Mouse (Mus musculus): ENCODE data around the gene Slc16a14. TPM values are rescaled to one million over a fixed set of nuclear protein-coding genes. Genes with fewer than 3 reads are reported as not detected.
"Not testable (repeated sequence)": the region's sequence is repeated elsewhere in the genome, so short reads cannot be mapped to it uniquely, and the experiment has no call there.

Gene Slc16a14
- total RNA-seq (2021) = under 1 TPM in 1 of 2 experiments, not detected in 1; 0.16 TPM
- long read RNA-seq, experiment 1 = 0 reads
- long read RNA-seq, experiment 2 = 0 reads

DNA sequence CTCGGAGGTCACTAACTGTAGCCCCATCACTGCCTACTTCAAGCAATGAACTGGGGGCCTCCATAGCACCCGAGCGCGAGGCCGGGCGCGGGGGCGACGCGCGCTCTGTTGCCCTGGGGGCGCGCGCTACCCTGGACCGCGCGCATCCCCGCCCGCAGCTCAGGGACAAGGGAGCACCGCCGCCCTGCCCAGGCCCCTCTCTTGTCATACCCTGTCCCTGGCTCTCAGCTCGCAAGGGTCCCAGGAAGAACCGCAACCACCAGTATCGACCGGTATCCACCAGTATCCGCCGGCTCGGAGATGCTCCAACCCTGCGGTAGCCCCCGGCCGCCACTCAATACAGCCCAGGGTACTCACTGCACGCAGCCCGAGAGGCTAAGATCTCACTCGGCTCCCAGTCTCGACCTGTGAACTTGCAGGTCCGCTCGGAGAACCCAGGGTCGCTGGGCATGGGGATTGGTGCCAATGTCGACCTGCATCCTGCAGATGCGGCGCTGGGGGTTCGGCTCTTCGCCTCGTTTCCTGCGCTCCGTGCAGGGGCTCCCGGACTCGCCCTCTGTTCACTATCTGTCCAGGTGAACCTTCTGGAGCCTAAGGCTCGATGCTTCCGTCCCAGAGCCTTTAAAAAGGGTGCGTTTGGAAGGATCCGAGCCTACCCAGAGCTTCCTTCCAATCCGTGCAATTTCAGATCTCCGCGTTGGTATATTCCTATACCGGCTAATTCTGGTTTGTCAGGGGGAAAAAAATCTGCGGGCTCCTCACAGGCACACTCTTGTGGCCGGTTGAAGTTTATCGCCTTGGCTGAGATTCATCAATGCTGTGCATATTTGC lies at the start of gene Slc16a14:
TSS of gene Slc16a14 (minus strand) at position 632 of the 831 bp plus-strand sequence.
- DNase-seq = no peak

DNA sequence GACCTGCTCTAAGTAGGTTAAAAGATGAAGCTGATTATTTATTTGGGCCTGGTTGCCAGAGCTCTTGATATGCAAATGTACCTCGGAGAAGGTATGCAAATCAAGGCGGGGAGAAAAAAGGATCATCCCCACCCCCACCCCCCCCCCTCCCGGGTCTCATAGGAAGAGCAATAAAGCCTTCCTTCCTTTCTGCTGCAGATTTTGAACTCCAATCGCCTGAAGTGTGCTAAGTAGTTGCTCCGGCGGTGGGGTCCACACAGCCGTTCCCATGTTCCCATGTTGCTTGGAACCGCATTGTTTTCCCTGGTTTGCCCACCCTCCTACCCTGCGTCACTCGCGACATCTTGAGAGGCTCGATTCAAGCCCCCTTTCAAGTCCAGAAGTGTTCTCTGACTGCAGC lies 26.8 kb upstream of the Slc16a14 start:
- DNase-seq = not testable (repeated sequence)

DNA sequence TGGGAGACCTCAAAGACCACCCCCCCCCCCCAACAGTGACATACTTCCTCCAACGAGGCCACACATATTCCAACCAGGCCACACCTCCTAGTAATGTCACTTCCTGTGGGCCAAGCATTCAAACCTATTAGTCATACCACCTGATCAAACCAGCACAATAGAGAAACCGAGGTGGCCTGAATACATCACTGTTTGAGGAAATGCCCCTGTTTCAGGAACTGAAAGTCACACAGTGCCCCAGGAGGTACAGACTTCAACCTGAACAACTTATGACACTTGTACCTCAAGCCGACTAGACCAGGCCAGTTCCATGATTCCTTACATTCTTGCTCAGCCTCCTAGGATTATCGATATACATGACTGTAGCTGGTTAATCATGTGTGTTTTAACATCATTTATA lies 22.8 kb upstream of the Slc16a14 start:
- DNase-seq = not testable (repeated sequence)

DNA sequence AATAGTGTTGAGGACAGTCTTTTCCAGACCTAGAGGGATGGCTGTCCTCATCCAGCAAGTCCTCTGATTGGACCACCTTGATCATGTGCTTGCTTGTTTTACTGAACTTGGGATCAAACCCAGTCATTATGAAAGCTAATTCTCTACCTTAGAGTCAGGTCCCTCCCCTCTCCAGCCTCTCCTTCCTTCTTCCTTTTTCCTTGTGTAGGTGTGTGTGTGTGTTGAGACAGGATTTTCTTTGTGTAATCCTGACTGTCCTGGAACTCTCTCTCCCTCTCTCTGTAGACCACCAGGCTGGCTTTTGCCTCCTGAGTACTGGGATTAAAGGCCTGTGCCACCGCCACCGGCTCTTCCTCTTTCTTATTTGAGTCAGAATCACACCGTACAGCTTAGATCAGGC lies 21.8 kb upstream of the Slc16a14 start:
- not testable (repeated sequence) for DNase-seq

DNA sequence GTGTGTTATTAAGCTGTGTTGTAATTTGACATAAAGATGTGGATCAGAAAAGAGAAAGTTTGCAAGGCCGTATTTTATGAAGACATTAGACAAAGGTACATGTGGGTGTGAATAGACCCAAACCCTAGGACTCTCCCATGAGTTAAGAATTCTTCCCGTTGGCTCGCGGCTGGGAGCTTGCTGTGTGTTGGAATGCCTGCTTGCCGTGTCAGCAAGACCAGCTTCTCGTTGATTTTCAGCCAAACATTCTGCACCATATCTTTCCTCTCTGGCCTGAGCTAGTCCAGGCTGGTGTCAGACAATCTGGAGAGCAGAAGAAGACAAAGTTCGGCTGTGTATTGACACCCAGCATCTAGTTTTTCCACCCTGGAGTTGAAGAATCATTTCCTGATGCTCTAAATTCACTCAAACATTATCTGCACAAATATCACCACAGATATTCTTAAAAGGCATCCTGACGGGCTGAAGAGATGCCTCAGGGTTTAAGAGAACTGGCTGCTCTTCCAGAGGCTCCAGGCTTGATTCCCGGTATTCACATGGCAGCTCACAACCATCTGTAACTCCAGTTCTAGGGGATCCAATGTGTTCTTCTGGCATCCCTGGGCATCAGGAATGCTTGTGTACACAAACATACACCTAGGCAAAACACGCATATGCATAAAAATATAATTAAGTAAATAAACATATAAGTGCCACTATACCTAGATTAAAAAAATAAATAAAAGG lies 17.7 kb upstream of the Slc16a14 start:
- DNase-seq = no peak

DNA sequence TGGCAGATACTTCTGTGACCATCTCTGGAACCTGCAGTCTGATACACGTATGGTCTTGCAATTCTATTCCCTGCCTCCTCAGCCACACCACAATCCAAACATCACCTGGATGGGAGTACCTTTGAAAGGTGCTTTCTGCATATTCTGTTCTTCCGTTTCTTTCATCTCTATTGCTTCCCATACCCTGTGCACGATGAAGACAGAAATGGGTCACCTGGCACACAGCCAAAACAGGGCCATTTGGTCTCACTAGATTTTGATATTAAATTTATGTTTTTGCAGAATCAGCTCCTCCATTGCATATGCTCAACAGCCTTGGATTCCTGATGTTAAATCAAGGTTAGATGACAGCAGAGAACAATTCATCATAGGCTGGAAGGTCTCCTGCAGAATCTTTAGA lies 16.6 kb upstream of the Slc16a14 start:
- DNase-seq = no peak

DNA sequence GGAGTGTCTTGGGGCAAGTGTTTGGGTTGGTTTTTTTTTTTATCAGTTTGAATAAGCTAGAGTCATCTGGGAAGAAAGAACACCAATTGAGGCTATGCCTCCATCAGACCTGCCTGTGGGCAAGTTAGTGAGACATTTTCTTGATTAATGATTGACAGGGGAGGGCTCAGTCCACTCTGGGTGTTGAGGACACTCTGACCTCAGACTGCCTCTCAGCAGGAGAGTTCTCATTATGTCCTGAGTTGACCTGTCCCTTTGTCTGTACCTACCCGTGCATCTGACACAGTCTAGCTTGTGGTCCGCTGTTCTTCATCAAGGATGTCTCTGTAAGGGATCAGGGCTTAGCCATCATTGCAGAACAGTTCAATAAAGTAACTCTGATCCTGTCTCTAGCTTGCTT lies 12.5 kb upstream of the Slc16a14 start:
- no peak for DNase-seq

DNA sequence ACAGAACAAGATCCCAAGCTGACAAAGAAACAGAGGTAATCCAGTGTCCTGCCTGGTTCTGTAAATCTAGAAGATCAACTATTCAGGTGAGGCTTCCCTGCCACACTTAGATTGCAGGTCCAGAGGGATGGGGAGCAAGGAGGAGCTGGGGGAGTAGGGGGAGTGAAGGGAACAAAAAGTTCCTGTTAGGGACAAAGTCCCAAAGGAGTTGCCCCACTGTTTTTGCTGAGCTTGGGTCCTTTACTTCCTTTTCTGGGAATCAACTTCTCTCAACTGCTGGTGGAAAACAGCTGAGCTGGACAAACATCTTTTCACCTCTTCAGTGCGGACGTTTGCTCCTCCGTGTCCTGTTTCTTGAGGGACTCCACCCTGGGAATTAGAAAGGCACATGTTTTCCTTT lies 11.0 kb upstream of the Slc16a14 start:
- no peak for DNase-seq

DNA sequence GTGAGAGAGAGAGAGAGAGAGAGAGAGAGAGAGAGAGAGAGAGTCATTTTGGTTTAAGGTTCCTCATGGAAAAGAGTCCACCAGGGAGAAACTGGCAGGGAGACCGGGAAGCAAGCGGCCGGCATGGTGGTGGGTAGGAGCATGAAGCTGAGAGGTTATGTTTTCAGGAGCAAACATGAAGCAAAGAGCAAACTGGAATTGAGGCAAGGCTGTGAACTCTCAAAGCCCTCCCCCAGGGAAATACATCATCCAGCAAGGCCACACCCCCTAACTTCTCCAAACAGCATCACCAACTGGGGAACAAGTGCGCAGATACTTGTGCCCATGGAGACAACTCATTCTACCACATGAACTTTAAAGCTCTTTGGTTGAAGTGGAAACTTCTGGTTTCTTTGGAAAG lies 8.6 kb upstream of the Slc16a14 start:
- no peak for DNase-seq

DNA sequence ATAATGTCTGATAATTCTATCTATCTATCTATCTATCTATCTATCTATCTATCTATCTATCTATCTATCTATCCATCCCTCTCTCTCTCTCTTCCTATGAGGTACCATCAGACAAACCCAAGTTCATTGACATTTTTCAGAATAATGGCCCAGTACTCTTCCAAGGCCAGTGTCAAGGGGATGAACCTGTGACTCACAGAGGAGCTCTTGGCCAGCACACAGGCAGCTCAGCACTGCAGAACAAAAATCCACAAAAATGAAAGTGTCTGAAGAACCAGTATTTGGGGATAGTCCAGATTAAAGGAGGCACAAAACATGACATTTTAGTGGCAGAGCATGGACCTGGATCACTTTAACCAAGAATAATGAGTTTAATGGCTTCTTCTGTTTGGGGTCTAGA lies 7.7 kb upstream of the Slc16a14 start:
- DNase-seq = no peak

DNA sequence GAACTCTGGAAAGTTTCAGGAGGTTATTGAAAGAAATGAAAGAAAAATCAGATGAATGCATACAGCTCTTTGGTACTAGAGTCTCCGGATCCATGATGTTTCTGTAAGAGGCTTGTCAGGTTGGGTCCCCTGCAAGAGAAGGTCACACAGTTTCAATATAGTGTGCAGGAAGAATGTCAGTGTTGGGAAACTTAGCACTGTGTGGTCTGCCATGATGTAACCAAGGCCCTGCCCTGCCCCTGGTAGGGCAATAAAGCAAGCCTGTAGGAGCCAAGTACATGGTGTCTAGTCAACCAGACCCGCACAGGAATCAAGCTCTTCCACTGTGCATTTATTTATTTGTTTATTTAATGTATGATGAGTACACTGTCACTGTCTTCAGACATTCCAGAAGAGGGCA lies 5.4 kb upstream of the Slc16a14 start:
- DNase-seq = no peak

DNA sequence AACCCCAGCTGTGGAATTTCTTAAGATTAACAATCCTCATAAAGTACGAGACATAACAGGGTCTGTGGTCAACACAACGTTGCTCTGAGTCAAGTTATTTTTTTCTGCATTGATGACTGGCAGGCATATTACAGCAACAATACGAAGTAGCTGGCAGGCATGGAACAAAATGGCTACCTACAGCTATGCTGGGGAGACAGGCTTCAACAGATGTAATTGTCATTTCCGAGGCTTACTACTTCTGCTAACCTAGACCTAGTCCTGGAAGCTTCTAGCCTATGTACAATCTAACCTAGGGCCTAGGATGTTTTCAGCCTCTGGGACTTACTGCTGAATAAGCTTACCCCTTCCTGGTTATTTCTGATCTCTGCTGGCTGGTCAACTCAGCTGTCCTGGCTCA lies 4.5 kb upstream of the Slc16a14 start:
- DNase-seq = no peak

DNA sequence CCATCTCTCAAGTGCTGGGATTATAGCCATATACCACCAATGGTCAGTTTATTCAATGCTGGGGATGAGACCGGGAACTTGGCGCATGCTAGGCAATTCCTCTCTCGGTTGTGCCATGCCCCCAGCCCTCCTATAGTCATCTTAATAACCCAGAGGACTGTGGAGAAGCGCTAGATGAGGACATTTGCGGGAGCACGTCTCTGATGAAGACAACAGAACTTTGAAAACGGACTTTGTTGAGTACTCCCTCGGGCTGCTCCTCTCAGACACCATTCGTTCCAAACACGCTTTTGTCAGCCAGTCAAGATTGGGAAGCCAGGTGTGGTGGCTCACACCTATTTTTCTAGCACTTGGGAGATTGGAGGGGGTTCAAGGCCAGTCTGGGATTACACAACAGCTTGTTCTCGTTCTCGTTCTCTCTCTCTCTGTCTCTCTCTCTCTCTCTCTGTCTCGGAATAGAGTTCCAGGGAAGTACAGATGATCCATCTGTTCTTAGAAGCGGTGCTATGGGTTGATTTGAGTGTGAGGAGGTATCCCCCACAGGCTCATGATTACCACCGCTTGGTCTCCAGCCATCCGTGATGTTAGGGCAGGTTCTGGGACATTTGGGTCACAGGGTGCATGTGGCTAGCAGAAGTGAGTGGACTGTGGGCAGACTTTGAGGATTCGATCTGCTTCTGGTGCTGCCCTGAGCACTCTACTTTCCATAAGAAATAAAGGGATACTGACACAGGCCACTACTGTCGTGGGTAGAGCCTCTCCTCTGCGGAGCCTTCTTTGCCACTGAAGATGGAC lies 2.0 kb upstream of the Slc16a14 start:
- no peak for DNase-seq

DNA sequence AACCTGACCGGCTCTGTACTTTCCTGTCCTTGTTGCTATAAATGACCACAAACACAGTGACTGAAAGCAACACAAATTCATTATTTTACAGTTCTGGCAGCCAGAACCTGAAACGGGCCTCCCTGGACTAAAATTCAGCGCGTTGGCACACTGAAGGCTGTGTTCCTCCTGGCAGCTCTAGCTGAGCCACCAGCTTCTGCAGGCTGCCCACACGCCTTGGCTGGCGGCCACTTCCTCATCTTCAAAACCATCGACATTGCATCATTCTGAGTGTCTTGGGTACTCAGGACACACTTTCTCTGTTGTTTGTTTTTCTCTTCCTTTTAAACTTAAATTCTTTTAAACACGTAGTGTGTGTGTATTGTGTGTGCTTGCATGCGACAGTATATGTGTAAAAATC lies 734 bp upstream of the Slc16a14 start:
- peak; percentile 12 for DNase-seq

DNA sequence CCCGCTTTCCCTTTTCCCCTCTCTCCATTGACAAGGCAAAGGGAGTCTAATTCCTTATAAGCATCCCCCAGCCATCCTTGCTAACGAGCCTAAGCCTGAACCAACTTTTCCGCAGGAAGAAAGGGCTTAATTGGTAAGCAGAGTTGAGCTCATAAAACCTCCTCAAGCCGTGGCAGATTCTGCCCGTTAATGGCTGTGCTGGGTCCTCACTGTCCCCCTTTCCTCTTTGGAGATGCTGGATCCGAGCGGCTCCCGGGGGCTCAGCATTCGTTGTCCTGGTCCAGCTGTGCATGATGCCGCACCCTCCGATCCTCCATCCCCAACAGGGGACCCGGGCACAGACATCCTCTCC lies 807 bp downstream of the Slc16a14 start:
- no peak for DNase-seq

DNA sequence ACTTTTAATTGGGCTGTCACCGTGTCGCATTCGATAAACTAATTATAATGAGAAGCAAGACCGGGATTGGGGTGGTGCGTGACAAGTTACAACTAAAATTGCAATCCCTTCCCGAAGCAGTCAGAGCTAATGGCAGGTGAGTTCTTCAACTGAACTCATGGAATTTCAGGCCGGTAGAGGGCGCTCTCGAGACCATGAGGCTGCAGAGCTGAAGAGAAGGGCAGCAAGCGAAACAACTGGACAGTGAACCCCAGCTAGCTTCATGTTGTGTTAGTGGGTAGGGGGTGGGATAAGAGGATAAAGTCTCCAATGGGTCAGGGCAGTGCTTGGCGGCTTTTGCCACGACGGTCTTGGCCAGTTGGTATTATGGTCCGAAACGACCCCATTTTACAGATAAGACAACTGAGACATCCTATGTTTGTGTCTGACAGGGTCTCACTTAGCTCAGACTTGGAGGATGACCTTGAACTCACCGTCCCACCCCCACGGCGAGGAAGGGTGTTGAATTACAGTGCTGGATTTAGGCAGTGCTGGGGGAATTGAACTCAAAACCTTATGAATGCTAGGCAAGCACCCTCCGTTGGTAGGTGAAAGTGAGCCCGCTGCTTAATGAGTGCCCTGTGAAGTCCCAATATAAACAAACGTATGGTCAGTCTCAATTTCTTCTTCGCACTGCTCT lies 1.3 kb downstream of the Slc16a14 start:
- peak; percentile 16 for DNase-seq

DNA sequence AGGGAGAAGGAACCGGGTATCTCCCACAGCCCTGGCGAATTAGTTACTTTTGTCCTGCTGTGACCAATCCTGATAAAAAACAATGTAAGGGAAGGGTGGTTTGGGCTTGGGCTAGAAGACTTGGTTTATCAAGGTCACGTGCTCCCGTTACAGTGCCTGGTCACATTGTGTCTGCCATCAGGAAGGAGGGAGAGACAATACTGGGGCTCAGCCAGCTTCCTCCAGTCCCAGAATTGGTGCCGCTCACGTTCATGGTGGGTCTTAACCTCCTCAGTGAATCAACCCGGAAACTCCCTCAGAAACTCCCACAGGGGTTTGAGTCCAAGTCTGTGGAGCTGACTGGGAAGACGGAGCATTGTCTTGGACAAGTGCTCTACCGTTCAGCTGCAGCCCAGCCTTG lies 9.3 kb downstream of the Slc16a14 start:
- no peak for DNase-seq

DNA sequence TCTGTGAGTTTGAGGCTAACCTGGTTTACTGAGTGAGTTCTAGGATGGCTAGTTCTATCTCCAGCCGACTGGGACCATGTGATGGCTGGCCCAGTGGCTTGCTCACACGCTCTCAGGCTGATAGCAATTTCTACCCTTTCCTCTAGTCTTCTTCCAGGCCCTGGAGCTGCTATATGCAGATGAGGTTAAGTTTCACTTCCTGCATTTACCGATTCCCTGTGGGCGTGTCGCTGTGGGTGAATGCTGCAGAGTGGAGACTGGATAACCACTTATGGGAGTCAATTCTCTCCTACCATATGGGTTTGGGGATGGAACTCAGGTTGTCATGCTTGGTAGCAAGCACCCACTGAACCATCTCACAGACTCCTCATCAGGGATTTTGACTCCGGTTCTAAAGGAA lies 10.8 kb downstream of the Slc16a14 start:
- DNase-seq = no peak

DNA sequence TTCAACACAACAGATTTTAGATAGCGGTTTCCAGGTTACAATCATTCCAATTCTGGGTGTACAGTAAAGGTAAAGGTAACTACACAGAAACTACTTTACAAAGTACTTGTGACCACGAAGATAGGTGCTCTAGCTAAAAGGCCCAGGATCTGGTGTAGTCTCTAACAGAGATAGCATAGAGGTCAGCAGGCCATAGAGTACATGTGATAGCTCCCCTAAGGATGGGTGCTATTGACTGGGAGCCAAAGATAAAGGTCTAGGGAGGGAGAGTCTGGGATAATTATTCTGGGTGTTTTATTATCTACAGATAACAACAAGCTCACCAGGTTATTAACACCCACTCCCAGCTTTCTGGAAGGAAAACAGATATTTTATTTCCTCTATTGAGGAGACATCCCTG lies 11.5 kb downstream of the Slc16a14 start:
- no peak for DNase-seq

DNA sequence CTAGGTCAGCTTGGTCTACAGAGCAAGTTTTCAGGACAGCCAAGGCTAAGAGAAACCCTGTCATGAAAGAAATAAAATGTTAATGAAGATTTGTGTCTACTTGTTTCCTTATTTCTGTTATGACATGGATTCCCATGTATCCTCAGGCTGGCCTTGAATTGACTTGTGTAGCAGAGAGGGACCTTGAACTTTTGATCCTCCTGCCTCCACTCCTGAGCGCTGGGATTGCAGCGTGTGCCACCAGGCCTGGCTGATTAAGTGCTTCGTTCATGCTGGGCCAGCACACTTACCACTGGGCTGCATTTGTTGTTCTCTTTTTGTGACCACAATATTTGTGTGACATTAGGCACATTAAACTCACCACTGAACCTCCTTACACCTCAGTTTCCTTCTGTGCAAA lies 16.1 kb downstream of the Slc16a14 start:
- no peak for DNase-seq

DNA sequence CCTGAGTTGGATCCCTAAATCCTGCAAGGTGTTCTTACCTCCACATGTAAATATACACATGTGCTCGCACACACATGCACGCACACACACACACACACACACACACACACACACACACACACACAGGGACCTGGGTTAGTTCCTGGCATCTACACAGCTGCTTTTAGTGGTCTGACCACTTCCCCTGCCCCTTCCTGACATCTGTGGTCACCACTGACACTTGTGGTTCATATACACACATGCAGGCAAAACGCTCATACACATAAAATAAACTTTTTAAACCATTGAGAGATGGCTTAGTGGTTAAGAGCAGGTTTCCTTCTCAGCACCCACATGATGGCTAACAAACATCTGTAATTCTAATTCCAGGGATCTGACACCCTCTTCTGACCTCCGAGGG lies 19.9 kb downstream of the Slc16a14 start:
- DNase-seq = no peak

DNA sequence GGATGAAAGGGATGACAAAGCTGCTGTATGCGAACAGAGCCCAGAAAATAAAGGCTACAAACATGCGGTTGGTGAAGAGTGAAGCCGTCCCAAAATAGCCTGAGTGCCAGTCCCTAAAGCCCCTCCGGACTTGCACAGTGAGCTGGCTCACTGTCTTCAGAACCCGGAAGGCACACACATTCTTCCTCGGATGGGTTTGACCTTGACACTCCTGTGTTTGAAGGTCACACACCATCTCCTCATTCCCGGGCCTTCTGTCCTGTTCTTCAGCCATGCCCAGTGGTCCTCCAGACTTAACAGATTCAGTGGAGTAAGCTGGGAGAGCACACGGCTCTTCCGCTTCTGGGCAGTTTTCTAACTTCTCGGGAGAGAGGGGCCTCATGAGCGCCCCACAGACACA lies 22.4 kb downstream of the Slc16a14 start:
- no peak for DNase-seq
